Mouse (Mus musculus): ENCODE measurements around the gene Rapgef3. TPM values are rescaled to one million over a fixed set of nuclear protein-coding genes. Genes with fewer than 3 reads are reported as not detected.

The Rapgef3 gene
- polyA plus RNA-seq, 1 experiment from 2014 or later: 23.4 TPM

DNA sequence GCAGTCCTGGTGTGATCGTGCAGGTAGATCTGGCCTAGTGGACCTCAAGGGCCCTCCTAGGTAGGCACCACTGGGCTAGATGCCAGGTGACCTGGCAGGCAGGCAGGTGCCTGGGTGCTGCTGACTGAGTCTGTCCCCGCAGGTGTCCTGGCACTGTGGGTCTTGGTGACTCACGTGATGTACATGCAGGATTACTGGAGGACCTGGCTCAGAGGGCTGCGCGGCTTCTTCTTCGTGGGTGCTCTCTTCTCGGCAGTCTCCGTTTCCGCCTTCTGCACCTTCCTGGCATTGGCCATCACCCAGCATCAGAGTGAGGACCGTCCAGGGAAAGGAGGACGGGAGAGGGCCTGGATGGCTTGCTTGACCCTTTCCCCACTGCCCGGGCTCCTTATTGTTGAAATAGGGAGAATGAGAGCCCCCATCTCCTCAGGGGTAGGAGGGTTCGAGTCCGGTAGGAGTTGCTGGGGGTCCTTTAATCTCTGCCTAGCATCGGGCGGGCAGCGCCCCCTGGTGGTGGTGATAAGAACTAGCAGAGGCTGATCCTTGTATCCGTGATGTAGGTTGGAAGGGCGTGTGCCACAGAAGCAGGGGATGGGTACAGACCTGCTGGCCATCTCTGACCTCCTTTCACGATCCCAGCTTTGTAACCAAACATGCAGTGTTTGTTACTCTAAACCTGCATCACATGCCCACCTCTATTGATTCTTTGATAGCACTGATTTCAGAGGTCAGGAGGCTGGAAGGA is 22.2 kb upstream of the Rapgef3 start:
- ATAC-seq (ENCODE audit: borderline replicate concordance, extremely low read depth, low FRiP score, low TSS enrichment): no peak
- Histone ChIP-seq H3K4me2 (no peak overlapping the region), H3K27ac (no peak overlapping the region)

GRCm38 (mm10) chr15:97788821-97789220 is 21.0 kb upstream of the Rapgef3 start:
- Histone ChIP-seq H3K9ac (no peak overlapping the region), H3K27ac (no peak overlapping the region)
- 38% methylated on average over 6 of the region's 6 CpGs for WGBS

More for the DNA sequence above, 22.2 kb upstream of the Rapgef3 start:
- Histone ChIP-seq H3K9ac (no peak overlapping the region), H3K36me3 (peaks cover 37% of the 10 kb centered on the region), H3K9me3 (no peaks in the 10 kb centered on the region), H3K27me3 (no peaks in the 10 kb centered on the region), H3K4me1 (peaks cover 38% of the 10 kb centered on the region), H3K4me3 (no peak overlapping the region)
- 55% methylated on average over 20 of the region's 20 CpGs for WGBS

DNA sequence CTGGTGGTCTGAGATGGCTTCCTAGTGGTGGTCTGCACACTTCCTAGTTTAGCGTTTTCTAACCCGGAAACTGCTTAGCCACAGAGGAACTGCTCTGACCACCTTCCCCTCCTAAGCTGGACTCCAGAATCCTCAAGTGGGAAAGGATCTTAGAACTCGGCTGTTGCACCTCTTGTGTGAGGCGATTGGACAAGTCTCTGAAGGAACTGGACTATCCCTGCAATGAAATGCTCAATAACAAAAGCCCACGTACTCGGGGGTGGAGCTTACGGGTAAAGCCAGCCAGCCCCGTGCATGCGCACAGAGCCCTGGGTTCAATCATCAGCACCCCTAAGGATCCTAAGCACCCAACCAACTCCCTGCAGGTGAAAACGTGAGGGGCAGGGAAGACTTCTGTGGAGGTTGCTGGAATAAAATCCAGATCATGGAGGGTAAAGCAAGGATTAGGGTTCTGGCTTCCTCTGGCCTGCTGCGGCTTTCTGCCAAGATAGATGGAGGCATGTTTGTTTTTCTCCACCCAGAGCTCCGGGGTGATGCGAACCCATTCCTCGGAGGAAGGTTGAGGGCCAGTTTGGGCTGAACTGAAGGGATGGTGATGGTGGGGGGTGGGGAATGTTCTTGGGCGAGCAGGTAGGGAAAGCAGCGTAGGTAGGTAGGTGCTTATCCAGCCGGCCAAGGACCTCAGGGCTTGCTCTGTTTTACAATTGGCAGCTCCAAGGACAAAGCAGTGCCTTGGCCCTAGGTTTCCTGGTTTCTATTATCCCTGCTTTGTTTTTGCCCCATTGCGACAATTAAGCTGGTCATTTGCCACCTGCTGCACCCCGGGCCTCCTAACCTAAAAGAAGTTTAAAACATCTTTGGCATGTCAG is 20.3 kb upstream of the Rapgef3 start:
- 67% methylated on average over 19 of the region's 19 CpGs for WGBS
- Histone ChIP-seq H3K4me1 (peaks cover 45% of the 10 kb centered on the region), H3K4me2 (no peak overlapping the region), H3K4me3 (no peak overlapping the region), H3K36me3 (peaks cover 18% of the 10 kb centered on the region; the same call in 1 of the 2 replicates), H3K27ac (no peak overlapping the region), H3K9me3 (no peaks in the 10 kb centered on the region), H3K27me3 (peaks cover 7% of the 10 kb centered on the region; the same call in 1 of the 2 replicates), H3K9ac (no peak overlapping the region)
- ATAC-seq (ENCODE audit: borderline replicate concordance, extremely low read depth, low FRiP score, low TSS enrichment): no peak

More at GRCm38 (mm10) chr15:97788821-97789220, 21.0 kb upstream of the Rapgef3 start:
- Histone ChIP-seq H3K36me3 (peaks cover 26% of the 10 kb centered on the region), H3K4me2 (no peak overlapping the region), H3K9me3 (no peaks in the 10 kb centered on the region), H3K4me3 (no peak overlapping the region), H3K4me1 (peaks cover 43% of the 10 kb centered on the region), H3K27me3 (no peaks in the 10 kb centered on the region)
- ATAC-seq (ENCODE audit: borderline replicate concordance, extremely low read depth, low FRiP score, low TSS enrichment): no peak

- H3K9ac ChIP-seq: no peak overlapping the region
- no peak overlapping the region for H3K4me2 ChIP-seq
- no peak for ATAC-seq (ENCODE audit: borderline replicate concordance, extremely low read depth, low FRiP score, low TSS enrichment)
- no peaks in the 10 kb centered on the region for H3K9me3 ChIP-seq
- peaks cover 9% of the 10 kb centered on the region; the same call in 1 of the 2 replicates for H3K27me3 ChIP-seq
- H3K4me3 ChIP-seq: no peak overlapping the region
- WGBS: 60% methylated on average over 7 of the region's 7 CpGs
- H3K27ac ChIP-seq: no peak overlapping the region
- peaks cover 10% of the 10 kb centered on the region; the same call in 1 of the 2 replicates for H3K36me3 ChIP-seq
- H3K4me1 ChIP-seq: peaks cover 53% of the 10 kb centered on the region
Observed at GRCm38 (mm10) chr15:97787148-97787798, 19.5 kb upstream of the Rapgef3 start.

DNA sequence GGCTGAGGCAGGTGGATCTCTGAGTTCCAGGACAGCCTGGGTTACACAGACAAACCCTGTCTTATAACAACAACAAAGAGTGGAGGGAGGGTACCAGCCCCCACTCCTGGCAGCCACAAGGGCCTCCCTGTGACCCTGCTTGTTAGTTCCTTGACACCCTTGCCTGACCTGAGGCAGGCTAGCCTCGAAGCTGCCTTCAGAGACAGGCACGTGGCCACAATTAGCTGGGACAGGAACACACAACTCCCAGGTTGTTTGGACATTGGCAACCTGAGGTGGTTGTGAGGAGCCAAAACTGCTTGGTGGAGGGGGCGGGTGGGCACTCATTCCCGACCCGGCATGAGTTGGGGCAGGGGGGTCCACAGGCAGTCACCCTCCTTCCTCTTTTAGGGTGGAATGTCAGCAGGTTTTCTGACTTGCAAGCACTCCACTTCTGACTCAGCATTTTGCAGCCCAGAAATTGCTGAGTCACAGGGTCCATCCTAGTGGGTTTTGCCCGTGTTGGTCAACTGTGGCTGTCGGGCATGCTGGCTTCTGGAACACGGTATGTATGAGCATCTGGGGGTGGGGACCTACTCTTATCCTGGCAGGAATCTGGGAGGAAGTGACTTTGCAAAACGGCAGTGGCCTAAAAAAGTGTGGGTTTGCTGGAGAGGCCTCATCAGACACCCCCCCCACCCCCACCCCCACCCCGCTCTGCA is 18.8 kb upstream of the Rapgef3 start:
- Histone ChIP-seq H3K4me2 (no peak overlapping the region), H3K27ac (no peak overlapping the region), H3K4me3 (no peak overlapping the region), H3K9ac (no peak overlapping the region), H3K9me3 (no peaks in the 10 kb centered on the region), H3K36me3 (0 out of 2 replicates have a peak, but pooled peaks cover 9% of the 10 kb centered on the region), H3K4me1 (peaks cover 60% of the 10 kb centered on the region), H3K27me3 (peaks cover 10% of the 10 kb centered on the region; the same call in 1 of the 2 replicates)
- no peak for ATAC-seq (ENCODE audit: borderline replicate concordance, extremely low read depth, low FRiP score, low TSS enrichment)
- 55% methylated on average over 10 of the region's 10 CpGs for WGBS

- H3K9ac ChIP-seq: no peak overlapping the region
- 0 out of 2 replicates have a peak, but pooled peaks cover 3% of the 10 kb centered on the region for H3K36me3 ChIP-seq
- no peak overlapping the region for H3K27ac ChIP-seq
- H3K4me2 ChIP-seq: 0 out of 2 replicates have a peak overlapping the region, but pooled peaks have one; percentile 91
- ATAC-seq (ENCODE audit: borderline replicate concordance, extremely low read depth, low FRiP score, low TSS enrichment): no peak
- H3K27me3 ChIP-seq: peaks cover 13% of the 10 kb centered on the region; the same call in 1 of the 2 replicates
- H3K4me1 ChIP-seq: peaks cover 63% of the 10 kb centered on the region
- H3K9me3 ChIP-seq: no peaks in the 10 kb centered on the region
- no peak overlapping the region for H3K4me3 ChIP-seq
- 71% methylated on average over 9 of the region's 9 CpGs for WGBS
Observed at GRCm38 (mm10) chr15:97785731-97786411, 18.1 kb upstream of the Rapgef3 start.

DNA sequence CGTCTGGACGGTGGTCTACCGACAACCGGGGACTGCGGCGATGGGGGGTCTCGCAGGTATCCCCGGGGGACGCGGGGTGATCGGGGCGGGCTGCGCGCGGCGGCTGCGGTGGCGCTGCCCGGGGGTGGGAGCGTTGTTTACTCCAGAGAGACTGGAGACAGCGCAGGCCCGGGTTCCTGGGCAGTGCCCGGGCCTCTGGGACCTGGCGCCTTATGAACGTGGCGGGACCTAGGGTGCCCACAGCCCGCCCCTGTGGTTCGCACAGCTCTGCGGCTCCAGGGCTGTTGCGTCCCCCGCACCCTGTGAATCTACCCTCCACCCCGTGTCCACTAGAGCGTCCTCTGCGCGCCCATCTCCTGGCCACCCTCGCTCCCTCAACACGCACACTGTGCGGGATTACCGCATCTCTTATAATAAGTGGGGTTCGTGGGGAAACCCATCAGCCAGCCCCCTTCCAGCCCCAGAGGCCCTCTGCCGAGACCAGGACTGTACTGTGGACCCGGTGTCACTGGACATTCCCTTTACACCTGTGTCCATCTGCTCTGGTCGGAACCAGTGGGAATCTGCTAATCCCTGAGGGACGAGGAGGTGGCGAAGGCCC is 16.9 kb upstream of the Rapgef3 start:
- Histone ChIP-seq H3K9ac (peak overlapping the region; percentile 84), H3K9me3 (no peaks in the 10 kb centered on the region), H3K36me3 (no peaks in the 10 kb centered on the region), H3K27me3 (peaks cover 13% of the 10 kb centered on the region; the same call in 1 of the 2 replicates), H3K27ac (peak overlapping the region; percentile 44; the same call in 1 of the 2 replicates), H3K4me1 (peaks cover 72% of the 10 kb centered on the region), H3K4me2 (peak overlapping the region; percentile 91), H3K4me3 (peak overlapping the region; percentile 74)
- ATAC-seq (ENCODE audit: borderline replicate concordance, extremely low read depth, low FRiP score, low TSS enrichment): peak; percentile 60
- WGBS: 6% methylated on average over 45 of the region's 45 CpGs

GRCm38 (mm10) chr15:97784092-97784559 is 16.4 kb upstream of the Rapgef3 start:
- peaks cover 73% of the 10 kb centered on the region for H3K4me1 ChIP-seq
- peak; percentile 82 for ATAC-seq (ENCODE audit: borderline replicate concordance, extremely low read depth, low FRiP score, low TSS enrichment)
- H3K36me3 ChIP-seq: no peaks in the 10 kb centered on the region
- H3K4me3 ChIP-seq: peak overlapping the region; percentile 74
- peak overlapping the region; percentile 44; the same call in 1 of the 2 replicates for H3K27ac ChIP-seq
- peak overlapping the region; percentile 91 for H3K4me2 ChIP-seq
- no peaks in the 10 kb centered on the region for H3K9me3 ChIP-seq
- peak overlapping the region; percentile 84 for H3K9ac ChIP-seq
- peaks cover 13% of the 10 kb centered on the region; the same call in 1 of the 2 replicates for H3K27me3 ChIP-seq
- 3% methylated on average over 39 of the region's 39 CpGs for WGBS

- Histone ChIP-seq H3K27me3 (peaks cover 13% of the 10 kb centered on the region; the same call in 1 of the 2 replicates), H3K4me1 (peaks cover 68% of the 10 kb centered on the region)
- peak; percentile 5; the same call in 1 of the 2 replicates for ATAC-seq (ENCODE audit: borderline replicate concordance, extremely low read depth, low FRiP score, low TSS enrichment)
Observed at GRCm38 (mm10) chr15:97782749-97783105, 15.0 kb upstream of the Rapgef3 start.

More at GRCm38 (mm10) chr15:97782749-97783105, 15.0 kb upstream of the Rapgef3 start:
- Histone ChIP-seq H3K4me2 (peak overlapping the region; percentile 48), H3K4me3 (peak overlapping the region; percentile 20), H3K36me3 (no peaks in the 10 kb centered on the region), H3K27ac (peak overlapping the region; percentile 50), H3K9me3 (no peaks in the 10 kb centered on the region), H3K9ac (0 out of 2 replicates have a peak overlapping the region, but pooled peaks have one; percentile 30)
- 5% methylated on average over 9 of the region's 9 CpGs for WGBS
